Mouse (Mus musculus) thymus, adult 2 months (tissue): ENCODE data around the gene Pigq. TPM values are rescaled to one million over a fixed set of nuclear protein-coding genes. Genes with fewer than 3 reads are reported as not detected.

Experiments
- DNase-seq: peaks from one replicate; pipeline ENCODE4 v3.0.0; 2021
- H3K27ac ChIP-seq: fragments of 200-500 bp; 2 replicates; pipeline ENCODE4 v1.5.1; 2012; ENCODE audit warnings: low read length, control low read depth; ENCODE audit not compliant: control insufficient read depth, insufficient read depth
- H3K27me3 ChIP-seq: fragments of 200-500 bp; 2 replicates; pipeline ENCODE4 v1.6.1; 2012; ENCODE audit warnings: mild to moderate bottlenecking, low read length, moderate library complexity, mixed read lengths; ENCODE audit not compliant: control insufficient read depth, insufficient read depth
- H3K36me3 ChIP-seq: fragments of 200-500 bp; 2 replicates; pipeline ENCODE4 v1.6.1; 2012; ENCODE audit warnings: mild to moderate bottlenecking, low read length, moderate library complexity; ENCODE audit not compliant: control insufficient read depth, insufficient read depth
- H3K4me1 ChIP-seq: fragments of 200-500 bp; replicated peaks from 2 replicates; pipeline ENCODE4 v1.6.1; 2012; ENCODE audit warnings: low read length; ENCODE audit not compliant: control insufficient read depth, insufficient read depth
- H3K4me3 ChIP-seq: fragments of 200-500 bp; 2 replicates; pipeline ENCODE4 v1.5.1; 2012; ENCODE audit warnings: mild to moderate bottlenecking, low read length, control low read depth, moderate library complexity; ENCODE audit not compliant: control insufficient read depth, insufficient read depth
- CTCF ChIP-seq: fragments of 200-500 bp; IDR thresholded peaks from 2 replicates; pipeline ENCODE4 v1.5.1; 2012; ENCODE audit warnings: mild to moderate bottlenecking, control low read depth, low read length, moderate library complexity, borderline replicate concordance; ENCODE audit not compliant: control insufficient read depth, poor library complexity, insufficient read depth; ENCODE audit errors: extremely low read depth
- POLR2A ChIP-seq: fragments of 200-500 bp; IDR thresholded peaks from 2 replicates; pipeline ENCODE4 v1.6.1; 2012; ENCODE audit warnings: mild to moderate bottlenecking, low read length, control low read depth, moderate library complexity; ENCODE audit not compliant: control insufficient read depth, poor library complexity, insufficient read depth; ENCODE audit errors: extremely low read depth
- WGBS: fragments of 180-500 bp; shearing (Covaris S2); methylation state at CpG from one replicate; pipeline ENCODE4 v1.1.7; 2018; 5-methylcytosine and 5-hydroxymethylcytosine counted together
- polyA plus RNA-seq: library from polyadenylated mRNA; depleted of rRNA; stranded (reverse); fragments of >200 nt; gene quantifications from 2 replicates; pipeline ENCODE4 v1.2.3, GENCODE M21; 2012

The Pigq gene
- polyA plus RNA-seq, 1 experiment: 133 TPM

DNA sequence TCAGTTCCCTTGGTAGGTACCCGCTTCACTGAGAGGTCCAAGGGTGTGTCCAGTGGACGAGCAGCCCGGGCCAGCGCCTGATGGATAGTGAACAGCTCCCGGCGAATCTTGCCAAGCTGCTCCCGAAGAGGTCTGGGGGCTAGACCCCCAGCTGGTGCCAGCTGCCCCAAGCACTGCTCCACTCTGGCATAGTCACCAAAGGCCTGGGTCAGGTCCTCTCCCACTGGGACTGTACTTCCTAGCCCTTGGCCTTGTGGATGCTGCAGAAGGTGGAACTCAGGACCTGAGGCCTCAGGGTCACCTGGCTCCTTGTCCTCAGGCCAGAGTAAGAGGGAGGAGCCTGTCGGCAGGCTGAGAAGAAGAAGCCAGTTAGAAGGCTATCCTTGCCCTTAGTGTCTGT is 2.2 kb upstream of the Pigq start:
- peaks cover 10% of the 10 kb centered on the region for H3K27me3 ChIP-seq
- WGBS: 92% methylated on average over 8 of the region's 8 CpGs
- no peak overlapping the region for H3K4me3 ChIP-seq
- H3K36me3 ChIP-seq: no peaks in the 10 kb centered on the region
- TF ChIP-seq POLR2A (no peak), CTCF (no peak)
- no peak for DNase-seq
- H3K27ac ChIP-seq: no peak overlapping the region
- 0 out of 2 replicates have a peak, but pooled peaks cover 2% of the 10 kb centered on the region for H3K4me1 ChIP-seq

DNA sequence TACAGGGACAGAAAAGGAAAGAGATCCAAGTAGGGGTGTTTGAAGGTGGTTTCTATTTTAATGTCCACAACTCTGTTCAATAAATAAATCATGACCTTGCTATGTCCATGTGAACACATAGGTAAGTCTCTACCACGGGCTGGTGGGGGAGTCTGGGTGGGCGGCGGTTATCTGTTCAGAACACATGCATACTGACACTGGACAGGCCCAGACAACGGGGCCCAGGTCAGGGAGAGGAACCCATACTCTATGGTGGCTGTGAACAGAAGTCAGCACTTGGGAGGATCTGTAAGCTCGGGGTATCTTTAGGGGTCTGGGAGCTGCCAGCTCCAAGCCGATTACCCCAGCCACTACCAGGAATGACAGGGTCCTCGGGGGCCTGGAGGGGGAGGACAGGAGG is 1.6 kb upstream of the Pigq start:
- TF ChIP-seq POLR2A: no peak
- TF ChIP-seq CTCF: no peak
- WGBS: 87% methylated on average over 7 of the region's 7 CpGs

DNA sequence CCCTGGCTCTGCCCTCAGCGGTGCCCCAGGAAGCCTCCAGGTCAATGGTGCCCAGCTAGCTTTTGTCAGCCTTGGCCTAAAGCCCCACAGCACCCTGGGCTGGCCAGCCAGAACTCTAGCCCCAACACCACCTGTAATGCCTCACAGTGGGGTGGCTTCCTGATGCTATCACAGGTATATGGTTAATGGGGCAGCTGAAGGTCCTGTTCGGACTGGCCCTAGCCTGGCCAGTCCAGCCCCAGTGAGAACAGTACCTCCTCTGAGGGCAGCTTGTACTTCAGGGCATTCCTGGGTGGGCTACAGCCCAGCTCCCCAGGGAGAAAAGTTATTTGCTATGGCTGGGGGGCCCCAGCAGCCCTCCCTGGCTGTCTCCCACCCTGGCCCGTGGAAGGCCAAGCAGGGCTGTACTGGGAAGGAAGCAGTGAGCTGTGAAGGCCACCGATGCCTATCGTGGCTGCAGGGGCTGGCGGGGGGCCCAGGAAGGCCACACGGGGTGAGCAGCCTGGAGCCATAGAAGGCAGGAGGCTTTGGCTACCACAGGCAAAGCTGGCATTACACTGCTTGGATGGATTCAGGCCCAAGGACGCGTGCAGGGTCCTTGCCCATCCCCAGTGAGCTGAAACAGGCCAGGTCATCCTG is 900 bp upstream of the Pigq start:
- no peaks in the 10 kb centered on the region; the same call in 1 of the 2 replicates for H3K27me3 ChIP-seq
- no peak for DNase-seq
- no peak for TF ChIP-seq POLR2A
- H3K4me1 ChIP-seq: peaks cover 6% of the 10 kb centered on the region
- H3K4me3 ChIP-seq: no peak overlapping the region
- H3K27ac ChIP-seq: no peak overlapping the region
- WGBS: 77% methylated on average over 9 of the region's 9 CpGs
- H3K36me3 ChIP-seq: no peaks in the 10 kb centered on the region

More for the DNA sequence above, 1.6 kb upstream of the Pigq start:
- no peak for DNase-seq
- H3K27ac ChIP-seq: no peak overlapping the region
- H3K36me3 ChIP-seq: no peaks in the 10 kb centered on the region
- H3K4me1 ChIP-seq: 0 out of 2 replicates have a peak, but pooled peaks cover 2% of the 10 kb centered on the region
- no peak overlapping the region for H3K4me3 ChIP-seq
- H3K27me3 ChIP-seq: peaks cover 5% of the 10 kb centered on the region

DNA sequence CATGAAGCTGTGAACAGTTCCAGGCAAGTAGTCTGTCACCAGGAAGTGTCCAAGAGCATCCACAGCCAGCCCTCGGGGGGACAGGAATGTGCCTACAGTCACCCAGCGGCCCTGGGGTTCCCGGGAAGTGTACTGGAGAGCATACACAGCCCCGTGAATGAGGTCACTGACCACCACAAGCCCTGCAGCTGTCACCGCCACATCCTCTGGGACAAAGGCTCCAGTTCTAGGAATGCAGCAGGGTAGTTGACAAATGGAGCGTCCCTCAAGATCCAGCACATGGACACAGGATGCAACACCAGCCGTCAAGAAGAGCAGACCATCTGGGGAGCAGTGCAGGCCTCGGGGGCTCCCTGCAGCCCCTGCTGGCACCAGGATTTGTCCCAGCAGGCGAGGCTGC is 967 bp downstream of the Pigq start:
- TF ChIP-seq POLR2A (no peak), CTCF (no peak)
- H3K27ac ChIP-seq: no peak overlapping the region
- DNase-seq: no peak
- no peaks in the 10 kb centered on the region for H3K27me3 ChIP-seq
- peaks cover 7% of the 10 kb centered on the region for H3K4me1 ChIP-seq
- WGBS: 95% methylated on average over 9 of the region's 9 CpGs
- no peaks in the 10 kb centered on the region for H3K36me3 ChIP-seq
- H3K4me3 ChIP-seq: no peak overlapping the region

DNA sequence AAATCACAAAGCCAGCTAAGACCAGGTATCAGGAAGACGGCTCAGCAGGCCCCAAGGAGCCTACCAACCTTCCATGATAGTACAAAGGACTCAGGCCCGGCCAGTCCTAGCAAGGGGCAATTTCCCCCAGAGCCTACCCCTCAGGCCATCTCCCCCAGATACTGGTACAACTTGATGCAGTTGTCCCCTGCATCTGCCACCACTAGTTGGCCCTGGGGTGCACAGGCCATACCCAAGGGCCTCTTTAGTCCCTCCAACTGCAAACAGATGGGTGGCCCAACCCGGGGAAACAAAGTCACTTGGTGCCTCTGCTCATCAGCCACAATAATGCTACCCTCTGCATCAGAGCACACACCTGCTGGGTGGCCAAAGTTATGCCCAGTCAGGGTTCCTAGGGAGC is 1.5 kb downstream of the Pigq start:
- Histone ChIP-seq H3K4me1 (peaks cover 7% of the 10 kb centered on the region), H3K36me3 (no peaks in the 10 kb centered on the region), H3K27me3 (no peaks in the 10 kb centered on the region), H3K4me3 (no peak overlapping the region), H3K27ac (no peak overlapping the region)
- TF ChIP-seq CTCF (no peak), POLR2A (no peak)
- DNase-seq: no peak
- 90% methylated on average over 3 of the region's 3 CpGs for WGBS

DNA sequence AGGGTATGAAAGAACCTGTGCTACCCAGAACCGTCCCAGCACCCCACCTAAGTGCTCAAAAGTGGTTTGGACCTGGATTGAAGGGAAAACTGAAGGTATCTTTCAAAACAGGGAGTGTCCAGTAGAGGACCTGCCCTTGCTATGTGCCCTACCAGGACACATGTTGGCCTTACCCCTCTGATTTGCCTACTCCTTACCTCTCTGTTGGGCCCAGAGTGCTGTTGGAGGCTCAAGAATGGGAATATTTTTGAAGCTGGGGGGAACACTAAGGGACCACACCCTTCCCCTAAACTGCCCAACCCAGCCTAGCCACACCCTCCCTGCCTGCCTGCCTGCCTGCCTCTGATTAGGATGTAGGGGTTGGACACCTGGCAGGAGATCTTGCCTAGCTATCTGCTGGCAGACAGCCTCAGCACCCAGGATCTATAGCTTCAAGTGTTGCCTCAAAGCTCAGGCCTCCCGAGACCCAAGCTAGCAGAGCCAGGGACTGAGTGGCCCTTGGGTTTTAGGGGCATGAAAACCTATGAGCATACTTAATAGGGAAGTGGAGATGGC is 2.1 kb downstream of the Pigq start:
- Histone ChIP-seq H3K4me1 (peaks cover 7% of the 10 kb centered on the region), H3K27me3 (no peaks in the 10 kb centered on the region), H3K4me3 (no peak overlapping the region), H3K36me3 (no peaks in the 10 kb centered on the region), H3K27ac (no peak overlapping the region)
- 90% methylated on average over 2 of the region's 2 CpGs for WGBS
- DNase-seq: no peak
- TF ChIP-seq POLR2A (no peak), CTCF (no peak)
